Mouse (Mus musculus) testis, postnatal 14 days (tissue): ENCODE data around the gene Mrpl45.
A peak's percentile ranks its signal among the peaks of the same experiment; 100 is the strongest.

Experiments used
- DNase-seq: peaks from one replicate; pipeline ENCODE4 v3.0.0; 2021; ENCODE audit warnings: low spot score

The Mrpl45 gene

DNA sequence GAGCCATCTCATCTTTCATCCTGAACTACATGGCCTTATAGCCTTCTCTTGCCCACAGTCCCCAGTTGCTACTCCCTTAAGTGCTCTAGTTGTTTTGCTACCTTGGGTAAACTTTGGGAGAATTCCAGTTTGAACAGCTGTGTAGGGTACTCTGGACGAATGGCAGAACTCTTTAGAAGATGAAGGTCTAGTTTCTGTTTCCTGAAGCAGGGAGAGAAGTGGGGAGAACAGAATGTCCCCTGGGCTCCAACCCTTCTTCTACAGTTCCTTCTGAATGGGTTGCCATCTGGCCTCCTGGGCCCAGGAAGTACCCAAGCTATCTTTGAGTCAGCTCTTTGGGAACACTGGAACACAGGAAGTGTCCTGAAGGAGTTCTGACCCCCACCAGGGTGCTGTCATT, 18.4 kb downstream of the Mrpl45 start:
- DNase-seq, result no peak

GRCm38 (mm10) chr11:97334400-97334799, 18.9 kb downstream of the Mrpl45 start:
- DNase-seq, result no peak

DNA sequence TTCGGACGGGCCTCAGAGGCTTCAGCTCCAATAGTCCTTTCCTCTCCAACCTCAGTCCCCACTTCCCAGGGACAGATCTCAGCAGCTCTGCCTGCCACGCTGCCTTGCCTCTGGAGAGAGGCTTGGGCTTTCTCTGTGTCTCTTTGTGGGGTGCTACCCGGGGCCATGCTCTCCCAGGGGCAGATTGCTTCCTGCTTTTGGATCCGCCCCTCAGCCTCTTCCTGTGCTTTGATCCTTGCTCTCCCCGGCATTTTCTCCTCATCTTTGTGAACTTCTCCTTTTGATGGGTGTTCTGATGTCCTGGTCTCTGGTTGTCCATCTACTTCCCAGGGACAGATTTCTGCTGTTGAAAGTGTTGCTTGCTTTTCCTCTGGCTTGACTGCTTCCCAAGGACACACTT, 20.7 kb downstream of the Mrpl45 start:
- DNase-seq, result no peak

- no peak for DNase-seq
Observed at GRCm38 (mm10) chr11:97336751-97337345, 21.3 kb downstream of the Mrpl45 start.

- DNase-seq, result no peak
Observed at GRCm38 (mm10) chr11:97337363-97337762, 21.8 kb downstream of the Mrpl45 start.

- peak; percentile 39 for DNase-seq
Observed at GRCm38 (mm10) chr11:97338302-97338976, 22.9 kb downstream of the Mrpl45 start.

- DNase-seq, result peak; percentile 77
Observed at GRCm38 (mm10) chr11:97338977-97339315, 23.4 kb downstream of the Mrpl45 start.

- DNase-seq, result no peak
Observed at GRCm38 (mm10) chr11:97343175-97343574, 27.7 kb downstream of the Mrpl45 start.

DNA sequence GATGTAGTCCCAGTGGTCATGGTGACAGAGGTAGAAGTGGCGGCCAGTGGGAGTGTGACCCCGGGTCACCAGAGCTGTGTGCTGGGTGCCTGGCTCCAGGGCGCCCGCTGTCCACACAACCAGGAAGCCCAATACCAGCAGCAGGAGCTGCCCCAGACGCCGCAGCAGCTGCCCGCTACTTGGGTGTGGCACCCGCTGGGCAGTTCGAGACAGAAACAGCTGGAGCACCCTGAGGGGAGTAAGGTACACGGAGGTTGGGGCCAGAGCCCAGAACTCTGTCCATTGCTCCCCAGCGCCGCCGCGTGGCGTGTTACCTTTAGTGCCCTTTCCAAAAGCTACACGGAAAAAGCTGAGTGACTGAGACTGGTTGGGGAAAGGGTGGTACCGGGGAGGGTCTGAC, 28.1 kb downstream of the Mrpl45 start:
- no peak for DNase-seq

DNA sequence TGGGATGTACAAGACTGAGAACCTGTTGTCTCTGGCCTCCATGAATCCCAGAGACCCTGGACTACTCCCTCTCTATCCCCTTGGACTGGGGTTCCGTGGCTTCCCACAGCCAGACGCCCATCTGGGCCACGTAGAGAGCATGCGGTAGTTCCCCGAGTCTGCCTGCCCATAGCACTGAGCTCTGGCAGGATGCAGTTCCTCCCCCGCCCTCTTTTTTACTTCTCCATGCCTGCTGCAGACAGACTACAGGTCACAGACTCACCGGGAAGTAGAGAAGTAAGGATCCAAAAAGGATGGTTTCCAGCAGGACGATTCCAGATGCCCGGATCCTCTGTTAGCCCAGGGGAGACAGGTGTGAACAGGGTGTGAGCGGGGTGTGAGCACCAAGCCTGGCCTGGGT, 29.9 kb downstream of the Mrpl45 start:
- DNase-seq, result no peak

GRCm38 (mm10) chr11:97346383-97346782, 30.9 kb downstream of the Mrpl45 start:
- no peak for DNase-seq

- no peak for DNase-seq
Observed at GRCm38 (mm10) chr11:97347291-97347690, 31.8 kb downstream of the Mrpl45 start.

- peak; percentile 90 for DNase-seq
Observed at GRCm38 (mm10) chr11:97350035-97350434, 34.5 kb downstream of the Mrpl45 start.

DNA sequence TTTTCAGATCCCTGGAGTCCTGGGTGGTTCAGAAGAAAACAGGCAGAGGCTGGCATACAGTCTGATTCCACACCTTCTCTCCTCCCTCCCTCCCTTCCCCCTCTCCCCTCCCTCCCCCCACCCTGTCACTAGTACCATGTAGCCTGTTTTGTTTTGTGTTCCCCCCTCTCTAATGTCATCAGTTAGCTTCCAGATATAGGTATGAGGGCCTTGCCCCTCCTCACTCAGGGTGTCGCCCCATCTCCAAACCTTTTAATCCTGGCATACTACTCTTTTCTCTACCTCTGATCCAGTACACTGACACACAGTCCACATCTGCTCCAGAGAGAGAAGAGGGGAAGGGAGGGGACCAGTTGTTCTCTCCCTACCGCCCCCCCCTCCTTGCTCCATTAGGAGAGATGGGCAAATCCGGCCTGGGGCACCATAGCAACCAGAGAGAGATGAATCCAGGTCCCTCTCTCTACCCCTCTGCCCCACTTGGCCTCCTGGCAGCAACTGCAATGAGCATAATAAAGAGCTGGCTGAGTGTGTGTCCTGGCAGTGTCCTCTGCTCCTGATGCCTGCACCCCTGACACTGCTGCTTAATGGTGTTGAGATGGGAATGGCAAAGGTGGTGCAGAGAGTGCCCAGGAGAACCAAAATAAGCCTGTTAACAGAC, 36.6 kb downstream of the Mrpl45 start, which contains the start of gene Gpr179:
Gene Gpr179 (minus strand): TSS at position 51 of the 658 bp plus-strand sequence.
- no peak for DNase-seq

DNA sequence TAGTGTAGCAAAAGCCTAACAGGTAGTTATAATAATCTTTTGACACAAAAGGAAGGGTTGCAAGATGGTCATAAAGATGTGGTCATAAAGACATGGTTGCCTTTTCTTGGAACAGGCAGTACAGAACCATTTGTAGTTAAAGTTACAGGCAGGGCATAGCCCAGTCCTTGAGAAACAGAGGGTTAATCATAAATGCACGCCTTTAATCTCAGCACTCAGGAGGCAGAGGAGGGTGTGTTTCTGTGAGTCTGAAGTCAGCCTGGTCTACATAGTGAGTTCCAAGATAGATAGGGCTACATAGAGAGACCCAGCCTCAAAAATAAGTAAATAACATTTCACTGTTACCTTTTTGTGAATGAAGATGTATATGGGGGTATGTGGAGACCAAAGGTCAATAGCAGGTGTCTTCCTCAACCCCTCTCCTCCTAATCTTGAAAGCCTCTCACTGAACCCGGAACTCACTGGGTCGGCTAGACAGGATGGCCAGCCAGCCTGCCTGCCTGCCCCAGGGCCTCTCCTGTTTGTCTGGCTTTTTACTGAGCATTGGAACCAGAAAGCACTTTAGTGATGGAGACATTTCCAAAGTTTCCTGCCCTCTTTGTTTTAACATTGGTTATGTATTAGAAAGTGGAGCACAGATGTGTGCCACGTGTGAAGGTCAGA, 37.5 kb downstream of the Mrpl45 start:
- no peak for DNase-seq

GRCm38 (mm10) chr11:97354646-97355045, 39.1 kb downstream of the Mrpl45 start:
- no peak for DNase-seq

GRCm38 (mm10) chr11:97355247-97355646, 39.7 kb downstream of the Mrpl45 start:
- DNase-seq, result no peak

DNA sequence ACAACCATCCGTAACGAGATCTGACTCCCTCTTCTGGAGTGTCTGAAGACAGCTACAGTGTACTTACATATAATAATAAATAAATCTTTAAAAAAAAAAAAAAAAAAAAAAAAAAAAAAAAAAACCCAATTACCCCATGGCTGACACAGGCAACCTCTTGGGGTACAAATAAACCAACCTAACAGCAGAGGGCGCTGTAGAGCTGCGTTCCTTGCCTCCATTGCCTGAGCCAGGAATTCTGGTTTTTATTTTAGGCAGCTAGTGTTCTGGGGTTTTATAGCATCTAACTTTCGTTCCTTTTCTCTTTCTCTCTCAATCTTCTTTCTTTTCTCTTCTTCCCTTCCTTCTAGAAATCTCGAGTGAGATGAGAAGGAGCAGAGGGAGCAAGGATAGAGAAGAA, 42.1 kb downstream of the Mrpl45 start:
- peak; percentile 56 for DNase-seq

GRCm38 (mm10) chr11:97361948-97362648, 46.6 kb downstream of the Mrpl45 start, which contains the start of gene Socs7:
Socs7 (plus strand) TSS chr11:97362551.
- DNase-seq, result peak; percentile 93

DNA sequence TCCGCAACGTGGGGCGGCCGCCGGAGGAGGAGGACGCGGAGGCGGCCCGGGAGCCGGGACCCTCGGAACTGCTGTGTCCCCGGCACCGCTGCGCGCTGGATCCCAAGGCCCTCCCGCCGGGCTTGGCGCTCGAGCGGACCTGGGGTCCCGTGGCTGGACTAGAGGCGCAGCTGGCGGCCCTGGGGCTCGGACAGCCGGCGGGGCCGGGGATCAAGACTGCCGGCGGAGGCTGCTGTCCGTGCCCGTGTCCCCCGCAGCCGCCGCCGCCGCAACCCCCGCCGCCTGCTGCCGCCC, 47.1 kb downstream of the Mrpl45 start:
- DNase-seq, result peak; percentile 75

- peak; percentile 43 for DNase-seq
Observed at GRCm38 (mm10) chr11:97362943-97363643, 47.6 kb downstream of the Mrpl45 start.

DNA sequence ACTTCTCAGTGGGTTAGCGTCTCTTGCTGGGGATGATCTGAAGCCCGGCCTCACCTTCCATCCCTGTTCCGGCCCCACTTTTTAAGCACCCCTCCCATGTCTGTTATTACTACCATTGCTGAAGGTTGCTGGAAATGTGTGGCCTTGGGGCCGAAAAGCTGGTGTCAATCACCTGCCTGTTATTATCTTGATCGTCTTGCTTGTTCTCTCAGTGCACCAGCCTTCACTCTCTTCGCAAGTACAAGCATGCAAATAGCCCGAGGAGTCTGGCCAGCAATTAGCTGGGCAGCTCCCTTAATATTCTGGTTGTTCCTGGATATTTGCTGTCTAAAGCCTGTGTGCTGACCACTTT, 48.1 kb downstream of the Mrpl45 start:
- DNase-seq, result no peak
